Mouse (Mus musculus) testis, adult 2 months (tissue): ENCODE data around the gene Arntl2.

Experiments
- CTCF ChIP-seq: fragments of 200-500 bp; IDR thresholded peaks from 2 replicates; pipeline ENCODE4 v1.5.1; 2012; ENCODE audit warnings: low read depth, mild to moderate bottlenecking, inconsistent platforms, low read length, moderate library complexity; ENCODE audit not compliant: control insufficient read depth, insufficient read depth, insufficient replicate concordance
- POLR2A ChIP-seq: fragments of 200-500 bp; IDR thresholded peaks from 2 replicates; pipeline ENCODE4 v1.6.1; 2012; ENCODE audit warnings: low read depth, mild to moderate bottlenecking, inconsistent platforms, low read length, moderate library complexity; ENCODE audit not compliant: control insufficient read depth

DNA sequence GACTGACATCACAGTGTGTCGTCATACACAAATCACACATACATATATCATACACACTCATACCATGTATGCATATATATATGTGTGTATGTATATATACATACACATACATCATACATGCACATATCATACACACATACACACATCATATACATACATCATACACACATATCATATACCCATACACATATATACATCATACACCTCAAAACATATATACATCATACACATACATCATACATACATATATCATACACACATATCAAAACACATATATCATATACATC is 29.6 kb downstream of the Arntl2 start:
- TF ChIP-seq CTCF (no peak), POLR2A (no peak)
